Mouse (Mus musculus) small intestine, adult 2 months (tissue): Measurements from ENCODE around the gene Foxp1.

Source experiments
- CTCF ChIP-seq: fragments of 200-500 bp; IDR thresholded peaks from 2 replicates; pipeline ENCODE4 v1.5.1; 2012; ENCODE audit warnings: low read depth, mild to moderate bottlenecking, control low read depth, inconsistent platforms, low read length, moderate library complexity, mixed read lengths; ENCODE audit not compliant: insufficient replicate concordance, insufficient read length; ENCODE audit errors: extremely low read depth
- POLR2A ChIP-seq: fragments of 200-500 bp; IDR thresholded peaks from 2 replicates; pipeline ENCODE4 v1.6.1; 2012; ENCODE audit warnings: low read depth, mild to moderate bottlenecking, control low read depth, inconsistent platforms, low read length, moderate library complexity

DNA sequence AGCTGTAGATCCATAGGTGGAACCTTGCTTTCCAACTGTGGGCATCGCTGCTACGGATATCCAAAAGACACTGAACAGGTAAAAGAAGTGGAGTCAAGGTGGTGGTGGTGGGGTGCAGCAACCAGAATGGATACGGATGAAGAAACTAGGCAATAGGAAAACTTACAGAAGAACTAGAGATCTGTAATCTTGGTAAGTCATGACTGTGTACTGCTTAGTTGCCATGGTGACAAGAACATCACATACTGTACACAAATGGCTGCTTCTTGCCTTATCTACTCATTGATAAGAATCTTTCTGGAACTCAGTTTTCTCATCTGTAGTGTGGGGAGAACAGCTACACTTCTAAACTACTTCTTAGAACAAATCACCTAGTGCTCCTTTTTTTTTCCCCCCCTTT lies 302.0 kb downstream of the Foxp1 start:
- TF ChIP-seq CTCF = no peak
- TF ChIP-seq POLR2A = no peak
